Mouse (Mus musculus) embryo, embryonic 10 days (tissue): ENCODE measurements around the gene E130114P18Rik.
A peak's percentile ranks its signal among the peaks of the same experiment; 100 is the strongest.

ENCODE experiments used
- DNase-seq: peaks from one replicate; pipeline ENCODE4 v3.0.0-alpha.2; 2015; ENCODE audit warnings: low spot score

E130114P18Rik gene

DNA sequence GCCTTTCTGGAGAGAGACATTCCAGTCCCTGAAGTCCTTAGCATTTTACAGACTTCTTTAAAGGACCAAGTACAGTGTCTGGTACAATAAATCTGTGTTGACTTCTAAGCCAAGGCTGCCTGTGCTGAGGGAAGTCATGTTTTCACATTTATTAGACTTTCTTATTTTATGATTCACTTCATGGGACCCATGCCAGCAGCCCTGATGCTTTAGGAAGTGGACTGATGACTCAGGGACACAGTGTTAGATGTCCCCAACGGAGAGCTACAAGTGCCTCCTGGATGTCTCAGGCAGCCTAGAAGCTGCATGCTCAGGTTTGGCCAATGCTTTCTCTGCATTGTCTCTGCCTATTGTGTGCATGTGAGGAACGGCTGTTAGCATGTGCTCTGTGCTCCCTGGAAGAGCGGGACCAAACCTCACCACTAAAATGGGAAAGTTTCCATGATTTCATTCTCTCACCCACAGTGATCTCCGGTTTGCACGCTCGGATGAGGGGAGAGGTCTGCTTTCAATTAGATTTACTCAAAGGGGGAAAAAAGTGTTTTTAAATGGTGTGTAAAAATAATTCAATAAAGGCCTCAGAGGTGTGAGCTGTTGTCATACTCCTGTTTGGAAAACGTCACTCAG, 82.4 kb downstream of the E130114P18Rik start:
- DNase-seq: no peak

DNA sequence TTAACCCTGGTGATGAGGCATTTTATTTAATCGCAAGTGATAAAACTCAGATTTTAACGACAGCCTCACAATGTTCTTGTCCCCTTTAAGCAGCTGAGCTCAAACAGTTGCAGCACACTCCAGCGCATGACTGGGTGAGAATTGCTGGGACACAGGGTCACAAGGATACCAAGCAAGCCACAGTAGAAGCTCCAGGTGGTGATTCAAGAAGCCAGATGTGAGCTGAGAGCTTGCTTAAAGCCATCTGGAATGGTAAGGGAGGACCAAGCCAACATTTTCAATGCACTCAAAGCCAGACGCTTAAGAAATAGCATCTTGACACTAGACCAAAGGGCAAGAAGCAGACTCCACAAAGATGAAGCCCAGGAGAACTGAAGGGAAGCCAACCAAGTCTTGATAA, 83.9 kb downstream of the E130114P18Rik start:
- DNase-seq: no peak

GRCm38 (mm10) chr4:97693054-97693453, 84.8 kb downstream of the E130114P18Rik start:
- DNase-seq: no peak

GRCm38 (mm10) chr4:97690384-97690766, 87.5 kb downstream of the E130114P18Rik start:
- no peak for DNase-seq

DNA sequence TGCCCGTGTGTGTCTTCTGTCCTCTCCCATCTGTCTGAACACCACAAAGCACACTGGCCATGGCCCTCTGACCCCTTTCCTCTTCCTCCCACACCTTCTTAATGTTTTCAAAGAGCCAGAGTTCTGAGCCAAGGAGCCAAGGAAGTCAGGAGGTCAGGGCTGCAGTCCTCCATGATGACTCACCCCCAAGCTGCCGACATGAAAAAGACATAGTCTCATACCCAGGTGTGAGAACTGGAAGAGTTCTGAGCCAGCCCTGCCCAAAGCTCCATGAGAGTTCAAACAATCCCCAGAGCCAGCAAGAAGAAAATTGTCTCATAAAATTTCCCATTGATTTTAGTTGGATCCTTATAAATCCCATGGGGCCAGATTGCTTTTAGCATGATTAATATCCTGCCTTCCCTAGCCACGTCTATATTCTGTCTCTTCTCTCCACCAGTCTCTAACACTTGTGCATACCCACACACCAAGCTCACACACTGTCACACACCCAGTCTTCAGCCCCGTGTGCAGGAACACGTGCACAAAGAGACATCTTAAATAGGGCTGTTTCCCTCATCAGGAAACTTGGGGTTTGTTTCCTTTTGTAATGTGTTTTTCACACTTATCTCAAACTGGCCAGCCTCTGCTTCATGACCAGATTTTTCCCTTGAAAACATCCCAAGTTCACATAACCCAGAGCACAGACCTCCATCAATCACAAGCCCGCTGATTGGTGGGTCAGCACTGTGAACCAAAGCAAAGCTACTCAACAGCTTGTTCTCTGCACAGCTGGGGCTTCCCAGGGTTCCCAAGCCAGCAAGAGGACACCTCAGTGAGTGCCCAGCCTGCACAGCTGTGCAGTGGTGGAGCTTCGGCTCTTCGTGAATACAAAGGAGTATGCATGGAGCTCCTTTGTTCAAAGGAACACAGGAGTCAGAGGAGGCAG, 88.2 kb downstream of the E130114P18Rik start:
- DNase-seq: peak; percentile 40

- DNase-seq: no peak
These were observed 91.9 kb downstream of the E130114P18Rik start for GRCm38 (mm10) chr4:97686020-97686419.

- no peak for DNase-seq
These were observed 101.3 kb downstream of the E130114P18Rik start for GRCm38 (mm10) chr4:97676579-97676937.

GRCm38 (mm10) chr4:97675741-97676578, 101.9 kb downstream of the E130114P18Rik start:
- no peak for DNase-seq

GRCm38 (mm10) chr4:97673854-97674510, 103.9 kb downstream of the E130114P18Rik start:
- DNase-seq: no peak

GRCm38 (mm10) chr4:97672501-97672900, 105.4 kb downstream of the E130114P18Rik start:
- DNase-seq: no peak

- DNase-seq: no peak
These were observed 106.0 kb downstream of the E130114P18Rik start for GRCm38 (mm10) chr4:97671911-97672310.

GRCm38 (mm10) chr4:97670418-97670817, 107.5 kb downstream of the E130114P18Rik start:
- DNase-seq: no peak

- no peak for DNase-seq
These were observed 108.1 kb downstream of the E130114P18Rik start for GRCm38 (mm10) chr4:97669808-97670207.

- DNase-seq: no peak
These were observed 112.5 kb downstream of the E130114P18Rik start for GRCm38 (mm10) chr4:97665428-97665755.

- DNase-seq: peak; percentile 17
These were observed 113.0 kb downstream of the E130114P18Rik start for GRCm38 (mm10) chr4:97664738-97665427.

DNA sequence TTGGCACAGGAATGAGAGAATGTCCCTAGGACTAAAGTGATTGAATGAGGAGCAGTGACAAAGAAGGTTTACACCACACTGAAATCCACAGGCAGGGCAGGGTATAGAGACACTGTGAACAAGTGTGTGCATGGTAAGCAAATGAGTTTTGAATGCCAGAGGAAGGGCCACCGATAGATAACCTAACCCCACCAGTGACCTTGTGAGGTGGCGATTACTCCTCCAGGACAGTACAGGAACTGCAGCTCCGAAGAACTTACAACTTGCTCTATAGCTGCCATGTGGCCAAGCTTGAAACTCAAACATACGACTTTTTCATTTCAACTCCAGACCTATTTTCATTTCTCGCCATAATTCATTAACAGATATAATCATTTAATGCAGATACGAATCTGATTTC, 114.0 kb downstream of the E130114P18Rik start:
- DNase-seq: peak; percentile 18

DNA sequence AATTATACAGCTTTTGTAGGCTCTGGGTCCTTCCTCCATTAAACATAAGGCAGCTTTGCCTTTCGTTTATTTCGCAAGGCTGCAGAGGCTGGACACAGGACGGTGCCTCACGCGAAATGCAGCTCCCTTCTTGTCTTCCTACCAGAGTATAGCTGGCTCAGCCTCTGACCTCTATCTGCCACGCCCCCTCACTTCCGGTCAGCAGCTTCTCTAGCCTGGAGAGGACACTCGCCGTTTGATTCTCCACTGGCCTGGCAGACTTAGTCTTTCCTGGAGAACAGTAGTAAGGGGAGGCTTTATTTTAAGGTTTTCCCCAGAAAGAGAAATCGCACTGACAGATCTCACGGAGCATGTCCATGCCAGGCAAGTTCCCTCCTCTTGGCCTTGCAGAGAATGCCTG, 115.0 kb downstream of the E130114P18Rik start:
- peak; percentile 60 for DNase-seq

- no peak for DNase-seq
These were observed 116.1 kb downstream of the E130114P18Rik start for GRCm38 (mm10) chr4:97661611-97662273.

- DNase-seq: peak; percentile 27
These were observed 120.3 kb downstream of the E130114P18Rik start for GRCm38 (mm10) chr4:97657586-97657985.

DNA sequence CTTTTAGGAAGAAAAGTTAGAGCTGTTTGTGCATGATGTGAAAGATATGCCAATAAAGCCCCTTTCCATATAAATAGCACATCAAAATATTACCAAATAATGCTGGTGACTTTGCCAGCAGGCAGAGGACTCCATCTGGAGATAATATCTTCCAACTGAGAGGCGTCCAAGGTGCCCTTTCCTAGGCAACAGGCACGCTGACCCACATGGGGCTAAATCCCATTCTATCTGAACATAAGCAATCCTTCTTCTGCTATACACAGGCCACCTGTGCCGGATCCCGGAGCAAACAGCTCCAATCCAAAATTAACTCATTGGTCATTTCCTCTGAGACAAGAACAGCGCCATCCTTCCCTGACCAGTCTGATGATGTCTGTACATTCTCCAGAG, 128.3 kb downstream of the E130114P18Rik start:
- DNase-seq: no peak
